Mouse (Mus musculus) CD4-positive helper T cell, adult 2 months (primary cell): ENCODE measurements around the gene Baz1a.
A peak's percentile ranks its signal among the peaks of the same experiment; 100 is the strongest.
"Not testable (repeated sequence)": the region's sequence is repeated elsewhere in the genome, so short reads cannot be mapped to it uniquely, and the experiment has no call there.

Source experiments
- DNase-seq: peaks from one replicate; pipeline ENCODE4 v3.0.0-alpha.2; 2012; ENCODE audit warnings: low read depth, missing footprints, low spot score

Baz1a gene

DNA sequence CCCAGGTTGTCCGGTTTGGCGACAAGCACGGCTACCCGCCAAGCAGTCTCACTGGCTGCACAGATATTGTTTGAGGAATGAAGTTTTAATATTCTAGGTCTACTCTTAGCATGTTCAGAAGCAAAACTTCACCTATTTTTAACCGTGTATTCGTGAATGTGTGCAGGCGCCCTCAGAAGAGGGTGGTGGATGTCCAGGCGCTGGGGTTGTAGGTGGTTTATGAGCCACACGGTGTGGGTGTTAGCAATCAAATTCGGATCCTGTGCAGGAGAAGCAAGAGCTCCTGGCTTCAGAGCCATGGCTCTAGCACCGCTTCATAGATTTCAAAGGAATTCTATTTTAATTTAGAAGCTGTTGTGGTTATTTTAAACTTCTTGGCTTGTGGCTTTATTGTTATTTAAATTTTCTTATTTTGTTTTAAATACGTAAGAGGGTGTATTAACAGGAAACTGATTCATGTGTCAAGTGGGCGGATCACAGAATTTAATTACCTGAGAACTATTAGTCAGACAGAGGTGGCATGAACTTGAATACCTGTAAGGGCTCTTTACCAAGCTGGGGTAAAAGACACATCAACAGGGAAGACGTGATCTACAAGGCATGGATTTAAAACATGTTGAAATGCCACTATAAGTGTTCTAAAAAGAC, 6.7 kb downstream of the Baz1a start:
- peak; percentile 55 for DNase-seq

GRCm38 (mm10) chr12:55006071-55006470, 8.1 kb downstream of the Baz1a start:
- no peak for DNase-seq

DNA sequence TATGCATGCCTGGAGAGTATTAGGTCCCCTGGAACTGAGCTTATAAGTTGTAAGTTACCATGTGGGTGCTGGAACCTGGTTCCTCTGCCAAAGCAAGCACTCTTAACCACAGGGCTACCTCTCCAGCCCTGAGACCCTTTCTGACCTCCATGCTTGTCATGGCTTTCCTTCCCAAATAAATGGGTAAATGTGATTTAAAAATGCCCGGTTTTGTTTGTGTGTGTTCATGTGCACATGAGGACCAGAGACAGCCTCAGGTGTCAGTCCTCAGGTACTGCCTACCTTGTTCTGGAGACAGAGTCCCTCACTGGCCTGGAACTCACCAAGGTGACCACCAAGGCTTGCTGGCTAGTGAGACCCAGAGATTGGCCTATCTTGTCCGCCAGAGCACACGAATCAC, 9.8 kb downstream of the Baz1a start:
- DNase-seq, result no peak

- no peak for DNase-seq
Observed at GRCm38 (mm10) chr12:55003843-55004242, 10.3 kb downstream of the Baz1a start.

- DNase-seq, result not testable (repeated sequence)
Observed at GRCm38 (mm10) chr12:55002532-55002931, 11.6 kb downstream of the Baz1a start.

GRCm38 (mm10) chr12:54999016-54999690, 15.0 kb downstream of the Baz1a start:
- peak; percentile 73 for DNase-seq

DNA sequence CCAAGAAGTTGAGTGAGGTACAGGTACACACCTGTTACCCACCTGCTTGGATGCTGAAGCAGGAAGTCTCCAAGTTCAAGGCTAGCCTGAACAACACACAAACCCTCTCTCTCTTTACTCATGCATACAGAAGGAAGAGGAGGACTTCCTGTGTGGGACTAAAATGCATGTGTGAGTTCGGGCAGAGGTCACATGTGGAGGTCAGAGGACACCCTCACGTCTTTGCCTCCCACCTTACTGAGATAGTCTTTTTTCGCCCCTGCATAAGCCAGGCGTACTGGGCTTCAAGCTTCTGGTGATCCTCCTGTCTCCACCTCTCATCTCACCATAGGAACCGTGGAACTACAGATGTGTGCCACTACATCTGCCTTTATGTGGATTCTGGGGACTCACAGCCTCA, 15.7 kb downstream of the Baz1a start:
- peak; percentile 38 for DNase-seq

GRCm38 (mm10) chr12:54996979-54997474, 17.1 kb downstream of the Baz1a start:
- DNase-seq, result no peak

GRCm38 (mm10) chr12:54995965-54996364, 18.2 kb downstream of the Baz1a start:
- no peak for DNase-seq

- no peak for DNase-seq
Observed at GRCm38 (mm10) chr12:54994418-54994817, 19.7 kb downstream of the Baz1a start.

GRCm38 (mm10) chr12:54994068-54994386, 20.1 kb downstream of the Baz1a start:
- DNase-seq, result no peak

GRCm38 (mm10) chr12:54993246-54994067, 20.7 kb downstream of the Baz1a start:
- DNase-seq, result no peak

DNA sequence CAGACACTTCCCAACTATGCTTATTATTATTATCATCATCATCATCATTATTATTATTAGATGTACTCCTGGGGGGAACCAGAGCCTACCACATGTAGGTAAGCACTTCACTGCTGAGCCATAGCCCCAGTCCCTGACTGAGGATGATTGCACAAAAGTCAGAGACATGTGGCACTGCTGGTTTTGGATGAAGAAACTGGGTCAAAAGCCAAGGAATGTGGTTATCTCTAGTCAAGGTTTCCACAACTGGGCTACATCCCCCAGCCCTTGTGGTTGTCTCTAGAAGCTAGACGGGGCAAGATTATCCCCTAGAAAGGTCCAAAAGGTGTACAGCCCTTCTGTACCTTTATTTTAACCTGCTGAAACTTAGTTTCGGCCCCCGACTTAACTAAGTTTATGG, 21.3 kb downstream of the Baz1a start:
- DNase-seq, result no peak

DNA sequence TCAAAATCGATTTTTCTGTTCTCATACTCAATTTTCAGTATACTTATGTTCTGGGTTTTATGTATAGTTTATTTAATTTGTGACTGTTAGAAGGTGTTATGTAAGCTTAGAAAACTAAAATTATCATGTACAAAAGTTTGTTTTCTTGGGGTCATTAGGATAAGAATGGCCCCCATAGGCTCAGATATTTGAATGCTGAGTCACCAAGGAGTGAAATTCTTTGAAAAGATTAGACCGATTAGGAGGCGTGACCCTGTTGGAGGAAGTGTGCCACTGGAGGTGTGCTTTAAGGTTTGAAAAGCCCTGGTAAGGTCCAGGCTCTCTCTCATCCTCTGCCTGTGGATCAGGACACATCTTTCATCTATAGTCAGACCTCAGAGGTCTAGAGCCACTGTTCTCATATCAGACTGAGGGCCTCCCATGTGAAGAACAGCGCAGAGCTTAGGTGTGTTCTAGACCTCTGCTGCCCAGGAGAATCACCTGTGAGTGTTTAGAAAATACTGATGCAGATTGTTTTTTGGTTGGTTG, 25.8 kb downstream of the Baz1a start:
- no peak for DNase-seq

DNA sequence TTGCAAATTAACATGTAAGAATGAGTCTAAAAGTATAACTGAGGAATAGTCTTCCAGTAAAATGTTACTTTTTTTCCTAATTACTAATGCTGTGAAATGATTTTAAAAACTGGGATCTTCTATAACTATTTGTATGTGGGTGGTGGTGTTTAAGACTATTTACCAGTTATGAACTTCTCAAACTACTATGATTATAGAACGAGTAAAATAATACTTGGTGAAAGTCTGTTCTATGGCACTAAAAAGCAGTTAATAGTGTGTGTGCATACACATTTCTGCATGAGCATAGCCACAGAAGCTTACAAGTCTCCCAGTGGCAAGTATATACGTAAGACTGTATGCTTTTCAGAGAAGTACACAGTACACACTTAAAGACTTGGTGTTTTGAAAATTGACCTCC, 27.0 kb downstream of the Baz1a start:
- DNase-seq, result no peak

- DNase-seq, result peak; percentile 81
Observed at GRCm38 (mm10) chr12:54986052-54986717, 28.0 kb downstream of the Baz1a start, which contains the start of gene Gm20403. Gm20403 (minus strand) TSS chr12:54986529.

GRCm38 (mm10) chr12:54985257-54986051, 28.7 kb downstream of the Baz1a start:
- peak; percentile 75 for DNase-seq

GRCm38 (mm10) chr12:54984701-54985256, 29.4 kb downstream of the Baz1a start:
- DNase-seq, result peak; percentile 81

- no peak for DNase-seq
Observed at GRCm38 (mm10) chr12:54982935-54983715, 31.0 kb downstream of the Baz1a start.

- DNase-seq, result peak; percentile 12
Observed at GRCm38 (mm10) chr12:54981962-54982361, 32.2 kb downstream of the Baz1a start.
